Mouse (Mus musculus) heart, postnatal 0 days (tissue): ENCODE data around the gene Usp39.

Experiments used
- CTCF ChIP-seq: IDR thresholded peaks from 2 replicates; pipeline ENCODE4 v1.5.1; 2016; ENCODE audit warnings: antibody characterized with exemption, control low read depth, low read depth
- EP300 ChIP-seq: IDR thresholded peaks from 2 replicates; pipeline ENCODE4 v1.6.1; 2016; ENCODE audit warnings: antibody characterized with exemption, low read depth

DNA sequence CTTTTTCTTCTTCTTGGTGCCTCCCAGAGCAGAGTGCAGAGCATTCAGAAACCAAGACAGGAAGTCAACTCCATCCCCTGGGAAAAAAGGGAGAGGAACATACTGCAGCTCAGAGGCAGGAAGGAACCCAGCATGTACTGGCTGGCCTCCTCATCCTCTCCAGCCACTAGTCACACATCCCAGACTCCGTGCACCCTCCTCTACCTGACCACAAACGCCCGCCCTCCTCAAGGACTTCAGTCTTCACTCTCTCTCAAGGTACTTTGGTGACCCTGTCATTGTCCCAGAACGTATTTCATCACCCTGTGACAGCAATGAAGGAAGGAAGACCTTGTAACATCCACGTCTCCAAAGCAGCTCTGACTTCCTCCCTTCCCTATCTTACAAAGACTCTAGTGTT, 11.9 kb downstream of the Usp39 start:
- TF ChIP-seq CTCF, result no peak
- TF ChIP-seq EP300, result 0 out of 2 replicates have a peak, but pooled peaks have one; percentile 9
